Mouse (Mus musculus) forebrain, embryonic 12.5 days (tissue): ENCODE results near the gene Gm49396. TPM values are rescaled to one million over a fixed set of nuclear protein-coding genes. Genes with fewer than 3 reads are reported as not detected.
A peak's percentile ranks its signal among the peaks of the same experiment; 100 is the strongest.

Source experiments
- ATAC-seq: fragments of 200-750 bp; cut with Nextera tagmentation; 2 replicates; pipeline ENCODE4 v1.8.0; 2017; ENCODE audit warnings: moderate TSS enrichment; ENCODE audit not compliant: low FRiP score
- H3K27ac ChIP-seq: fragments of 300-500 bp; sonication (generic); 2 replicates; pipeline ENCODE4 v1.5.1; 2016; ENCODE audit warnings: mild to moderate bottlenecking
- H3K27me3 ChIP-seq: fragments of 300-500 bp; sonication (generic); 2 replicates; pipeline ENCODE4 v1.6.1; 2016; ENCODE audit warnings: mild to moderate bottlenecking
- H3K36me3 ChIP-seq: fragments of 300-500 bp; sonication (generic); replicated peaks from 2 replicates; pipeline ENCODE4 v1.6.1; 2016; ENCODE audit warnings: mild to moderate bottlenecking
- H3K4me1 ChIP-seq: fragments of 300-500 bp; sonication (generic); 2 replicates; pipeline ENCODE4 v1.6.1; 2016
- H3K4me2 ChIP-seq: fragments of 300-500 bp; sonication (generic); 2 replicates; pipeline ENCODE4 v1.6.1; 2016; ENCODE audit warnings: mild to moderate bottlenecking, moderate library complexity
- H3K4me3 ChIP-seq: fragments of 300-500 bp; sonication (generic); replicated peaks from 2 replicates; pipeline ENCODE4 v1.5.1; 2016; ENCODE audit warnings: mild to moderate bottlenecking
- H3K9ac ChIP-seq: fragments of 300-500 bp; sonication (generic); 2 replicates; pipeline ENCODE4 v1.6.1; 2016; ENCODE audit warnings: mild to moderate bottlenecking
- H3K9me3 ChIP-seq: fragments of 300-500 bp; sonication (generic); 2 replicates; pipeline ENCODE4 v1.6.1; 2016
- WGBS: fragments of 180-500 bp; shearing (Covaris S2); methylation state at CpG from one replicate; pipeline ENCODE4 v1.1.7; 2016; 5-methylcytosine and 5-hydroxymethylcytosine counted together
- polyA plus RNA-seq: library from polyadenylated mRNA; unstranded; fragments of >200 nt; fragmentation: Nextera tagmentation; extraction: Ambion mirVana; gene quantifications from 2 replicates; pipeline ENCODE4 v1.2.1, GENCODE M21; 2016

Gene Gm49396
- polyA plus RNA-seq, 1 experiment from 2014 or later: 24.0 TPM

GRCm38 (mm10) chr7:30556894-30557536 is 6.1 kb upstream of the Gm49396 start:
- no peaks in the 10 kb centered on the region for H3K27me3 ChIP-seq
- no peak overlapping the region for H3K27ac ChIP-seq
- H3K4me1 ChIP-seq: peaks cover 40% of the 10 kb centered on the region
- 94% methylated on average over 18 of the region's 18 CpGs for WGBS
- no peaks in the 10 kb centered on the region for H3K9me3 ChIP-seq
- H3K4me3 ChIP-seq: no peak overlapping the region
- H3K9ac ChIP-seq: no peak overlapping the region
- no peak for ATAC-seq
- H3K4me2 ChIP-seq: no peak overlapping the region
- peaks cover 41% of the 10 kb centered on the region for H3K36me3 ChIP-seq

GRCm38 (mm10) chr7:30557901-30558514 is 5.1 kb upstream of the Gm49396 start:
- ATAC-seq: no peak
- H3K4me1 ChIP-seq: peaks cover 38% of the 10 kb centered on the region
- 0 out of 2 replicates have a peak overlapping the region, but pooled peaks have one; percentile 4 for H3K9ac ChIP-seq
- 89% methylated on average over 13 of the region's 13 CpGs for WGBS
- H3K9me3 ChIP-seq: no peaks in the 10 kb centered on the region
- peak overlapping the region; percentile 62 for H3K4me3 ChIP-seq
- H3K4me2 ChIP-seq: peak overlapping the region; percentile 94
- no peaks in the 10 kb centered on the region for H3K27me3 ChIP-seq
- H3K36me3 ChIP-seq: peaks cover 41% of the 10 kb centered on the region
- no peak overlapping the region for H3K27ac ChIP-seq

GRCm38 (mm10) chr7:30558656-30559442 is 4.3 kb upstream of the Gm49396 start:
- Histone ChIP-seq H3K4me3 (peak overlapping the region; percentile 62), H3K9me3 (no peaks in the 10 kb centered on the region), H3K27ac (peak overlapping the region; percentile 67), H3K4me2 (peak overlapping the region; percentile 94), H3K4me1 (peaks cover 33% of the 10 kb centered on the region), H3K9ac (peak overlapping the region; percentile 81), H3K36me3 (peaks cover 41% of the 10 kb centered on the region), H3K27me3 (no peaks in the 10 kb centered on the region)
- 17% methylated on average over 12 of the region's 12 CpGs for WGBS
- no peak for ATAC-seq

- WGBS: 0% methylated on average over 20 of the region's 20 CpGs
- no peaks in the 10 kb centered on the region for H3K27me3 ChIP-seq
- H3K36me3 ChIP-seq: peaks cover 35% of the 10 kb centered on the region
Observed at GRCm38 (mm10) chr7:30559443-30559954, 3.6 kb upstream of the Gm49396 start, which contains the start of gene Lin37. Gene Lin37 (minus strand): TSS chr7:30559838.

GRCm38 (mm10) chr7:30560296-30560695 is 2.8 kb upstream of the Gm49396 start:
- 80% methylated on average over 2 of the region's 2 CpGs for WGBS

More at GRCm38 (mm10) chr7:30559443-30559954, 3.6 kb upstream of the Gm49396 start, which contains the start of gene Lin37:
- ATAC-seq: peak; percentile 89
- Histone ChIP-seq H3K9me3 (no peaks in the 10 kb centered on the region), H3K27ac (peak within 1 kb of the TSS; percentile 67), H3K4me2 (peak within 1 kb of the TSS; percentile 94), H3K4me3 (peak within 1 kb of the TSS; percentile 62), H3K4me1 (peaks cover 34% of the 10 kb centered on the region), H3K9ac (peak within 1 kb of the TSS; percentile 81)

GRCm38 (mm10) chr7:30562526-30563116 is 523 bp upstream of the Gm49396 start:
- WGBS: 2% methylated on average over 27 of the region's 27 CpGs
- peak overlapping the region; percentile 80 for H3K9ac ChIP-seq
- H3K4me1 ChIP-seq: peaks cover 33% of the 10 kb centered on the region
- ATAC-seq: no peak
- no peaks in the 10 kb centered on the region for H3K9me3 ChIP-seq
- H3K27ac ChIP-seq: peak overlapping the region; percentile 94
- peak overlapping the region; percentile 87 for H3K4me2 ChIP-seq
- peak overlapping the region; percentile 77 for H3K4me3 ChIP-seq
- peaks cover 29% of the 10 kb centered on the region for H3K36me3 ChIP-seq
- H3K27me3 ChIP-seq: no peaks in the 10 kb centered on the region

More at GRCm38 (mm10) chr7:30560296-30560695, 2.8 kb upstream of the Gm49396 start:
- H3K27me3 ChIP-seq: no peaks in the 10 kb centered on the region
- peaks cover 29% of the 10 kb centered on the region for H3K36me3 ChIP-seq
- no peak overlapping the region for H3K4me3 ChIP-seq
- no peaks in the 10 kb centered on the region for H3K9me3 ChIP-seq
- no peak overlapping the region for H3K9ac ChIP-seq
- ATAC-seq: no peak
- H3K4me1 ChIP-seq: peaks cover 34% of the 10 kb centered on the region
- peak overlapping the region; percentile 94; the same call in 1 of the 2 replicates for H3K4me2 ChIP-seq
- H3K27ac ChIP-seq: 0 out of 2 replicates have a peak overlapping the region, but pooled peaks have one; percentile 14

GRCm38 (mm10) chr7:30563906-30564280 is 749 bp downstream of the Gm49396 start:
- peak overlapping the region; percentile 94; the same call in 1 of the 2 replicates for H3K27ac ChIP-seq
- peak overlapping the region; percentile 87 for H3K4me2 ChIP-seq
- H3K4me3 ChIP-seq: peak overlapping the region; percentile 77
- no peaks in the 10 kb centered on the region for H3K9me3 ChIP-seq
- 36% methylated on average over 6 of the region's 6 CpGs for WGBS
- no peak for ATAC-seq
- H3K27me3 ChIP-seq: no peaks in the 10 kb centered on the region
- peaks cover 22% of the 10 kb centered on the region for H3K4me1 ChIP-seq
- H3K36me3 ChIP-seq: peaks cover 34% of the 10 kb centered on the region
- peak overlapping the region; percentile 80 for H3K9ac ChIP-seq

GRCm38 (mm10) chr7:30564970-30565571 is 1.9 kb downstream of the Gm49396 start, which contains the start of gene Igflr1:
Gene Igflr1 (plus strand): TSS chr7:30565427.
- H3K4me1 ChIP-seq: peaks cover 17% of the 10 kb centered on the region
- peaks cover 46% of the 10 kb centered on the region for H3K36me3 ChIP-seq
- no peak within 1 kb of the TSS for H3K4me2 ChIP-seq
- 96% methylated on average over 12 of the region's 12 CpGs for WGBS
- ATAC-seq: no peak
- no peak within 1 kb of the TSS for H3K27ac ChIP-seq
- H3K9me3 ChIP-seq: no peaks in the 10 kb centered on the region
- peak within 1 kb of the TSS; percentile 77; the same call in 1 of the 2 replicates for H3K4me3 ChIP-seq
- no peak within 1 kb of the TSS for H3K9ac ChIP-seq
- H3K27me3 ChIP-seq: no peaks in the 10 kb centered on the region

- no peak overlapping the region for H3K9ac ChIP-seq
- H3K27ac ChIP-seq: no peak overlapping the region
- no peak for ATAC-seq
- no peak overlapping the region for H3K4me3 ChIP-seq
- 89% methylated on average over 9 of the region's 9 CpGs for WGBS
- H3K4me2 ChIP-seq: no peak overlapping the region
- H3K4me1 ChIP-seq: peaks cover 14% of the 10 kb centered on the region
- no peaks in the 10 kb centered on the region for H3K27me3 ChIP-seq
- H3K36me3 ChIP-seq: peaks cover 55% of the 10 kb centered on the region
- H3K9me3 ChIP-seq: no peaks in the 10 kb centered on the region
Observed at GRCm38 (mm10) chr7:30566033-30566432, 2.9 kb downstream of the Gm49396 start.

- Histone ChIP-seq H3K4me3 (no peak overlapping the region), H3K9me3 (no peaks in the 10 kb centered on the region), H3K4me2 (no peak overlapping the region), H3K27ac (no peak overlapping the region), H3K4me1 (peaks cover 8% of the 10 kb centered on the region), H3K36me3 (peaks cover 68% of the 10 kb centered on the region), H3K9ac (no peak overlapping the region), H3K27me3 (no peaks in the 10 kb centered on the region)
- 93% methylated on average over 11 of the region's 11 CpGs for WGBS
- ATAC-seq: no peak
Observed at GRCm38 (mm10) chr7:30567555-30567954, 4.4 kb downstream of the Gm49396 start.

- H3K36me3 ChIP-seq: peaks cover 95% of the 10 kb centered on the region
Observed at GRCm38 (mm10) chr7:30572389-30572788, 9.2 kb downstream of the Gm49396 start.

More at GRCm38 (mm10) chr7:30572389-30572788, 9.2 kb downstream of the Gm49396 start:
- H3K4me2 ChIP-seq: no peak overlapping the region
- no peaks in the 10 kb centered on the region for H3K9me3 ChIP-seq
- no peak for ATAC-seq
- H3K9ac ChIP-seq: no peak overlapping the region
- no peaks in the 10 kb centered on the region; the same call in 1 of the 2 replicates for H3K4me1 ChIP-seq
- WGBS: 89% methylated on average over 5 of the region's 5 CpGs
- H3K4me3 ChIP-seq: no peak overlapping the region
- no peaks in the 10 kb centered on the region for H3K27me3 ChIP-seq
- H3K27ac ChIP-seq: no peak overlapping the region
